Mouse (Mus musculus): ENCODE data around the gene Zfp598.
"Not testable (repeated sequence)": the region's sequence is repeated elsewhere in the genome, so short reads cannot be mapped to it uniquely, and the experiment has no call there.

Gene Zfp598

DNA sequence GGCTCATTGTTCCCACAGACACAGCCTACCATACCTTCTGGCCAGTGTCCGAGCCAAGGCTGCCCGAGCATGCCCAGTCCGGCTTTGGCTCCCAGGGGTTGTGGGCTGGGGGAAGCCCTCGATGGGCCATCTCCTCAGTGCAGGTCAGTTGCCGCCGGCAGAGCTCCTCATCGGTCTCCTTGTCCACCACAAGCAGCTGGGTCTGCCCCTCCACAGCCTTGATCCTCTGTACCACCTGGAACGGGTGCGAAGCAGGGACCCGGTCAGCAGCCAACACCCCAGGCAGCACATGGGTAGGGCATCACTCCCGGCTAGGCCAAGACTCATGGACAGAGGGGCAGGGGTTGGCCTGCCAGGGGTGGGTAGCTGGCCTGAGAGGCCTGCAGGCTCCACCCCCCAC, 22.0 kb upstream of the Zfp598 start:
- no peak for DNase-seq (ENCODE audit: low spot score)

DNA sequence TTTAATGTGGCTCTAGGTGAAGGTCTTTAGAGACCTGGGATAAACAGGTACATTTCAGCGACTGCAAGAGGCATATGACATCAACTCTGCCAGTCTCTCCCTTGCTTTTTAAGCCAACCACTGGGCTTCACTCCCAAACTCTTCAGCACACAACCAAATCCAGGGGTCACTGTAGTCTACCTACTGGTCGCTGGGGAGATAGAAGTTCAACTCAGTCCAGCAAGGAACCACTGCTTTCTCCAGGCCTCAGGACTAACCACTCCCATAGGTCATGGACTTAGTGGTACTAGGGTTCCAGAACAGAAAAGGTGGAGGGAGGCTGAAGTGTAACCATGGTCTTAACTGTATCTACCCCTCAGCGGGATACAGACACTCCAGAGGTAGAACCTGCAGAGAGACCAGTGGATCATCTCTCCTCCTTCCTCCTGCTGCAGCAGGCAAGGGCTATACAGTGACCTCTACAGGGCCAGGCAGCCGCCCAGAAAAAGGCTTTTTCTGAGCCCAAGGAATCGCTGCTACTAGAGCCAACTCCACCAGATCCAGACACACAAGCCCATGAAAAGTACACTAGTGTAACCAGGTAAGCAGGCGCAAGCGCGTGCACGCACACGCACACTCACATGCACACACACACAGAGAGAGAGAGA, 20.6 kb upstream of the Zfp598 start:
- no peak for DNase-seq (ENCODE audit: low spot score)

DNA sequence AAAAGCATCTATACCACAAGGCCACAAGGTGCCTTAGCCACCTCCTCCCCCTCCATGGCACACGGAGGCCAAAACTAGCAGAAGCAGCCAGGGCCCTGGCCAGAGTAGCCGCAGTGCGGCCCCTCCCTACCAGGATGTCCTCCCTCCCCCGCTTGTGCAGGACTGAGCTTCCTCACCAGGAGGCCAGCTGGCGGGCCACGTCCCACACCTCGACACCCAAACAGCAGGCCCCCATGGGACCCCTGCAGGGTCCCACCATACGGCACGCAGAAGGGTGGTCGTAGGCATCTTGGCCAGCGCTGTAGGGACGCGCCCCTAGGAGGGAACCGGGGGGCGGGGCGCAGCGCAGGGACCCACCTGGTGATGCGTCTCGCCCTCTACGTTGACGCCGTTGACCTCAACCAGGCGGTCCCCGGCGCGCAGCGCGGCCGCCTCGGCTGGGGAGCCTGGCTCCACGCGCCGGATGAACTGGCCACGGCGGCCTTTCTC, 19.9 kb upstream of the Zfp598 start:
- DNase-seq (ENCODE audit: low spot score) = no peak

DNA sequence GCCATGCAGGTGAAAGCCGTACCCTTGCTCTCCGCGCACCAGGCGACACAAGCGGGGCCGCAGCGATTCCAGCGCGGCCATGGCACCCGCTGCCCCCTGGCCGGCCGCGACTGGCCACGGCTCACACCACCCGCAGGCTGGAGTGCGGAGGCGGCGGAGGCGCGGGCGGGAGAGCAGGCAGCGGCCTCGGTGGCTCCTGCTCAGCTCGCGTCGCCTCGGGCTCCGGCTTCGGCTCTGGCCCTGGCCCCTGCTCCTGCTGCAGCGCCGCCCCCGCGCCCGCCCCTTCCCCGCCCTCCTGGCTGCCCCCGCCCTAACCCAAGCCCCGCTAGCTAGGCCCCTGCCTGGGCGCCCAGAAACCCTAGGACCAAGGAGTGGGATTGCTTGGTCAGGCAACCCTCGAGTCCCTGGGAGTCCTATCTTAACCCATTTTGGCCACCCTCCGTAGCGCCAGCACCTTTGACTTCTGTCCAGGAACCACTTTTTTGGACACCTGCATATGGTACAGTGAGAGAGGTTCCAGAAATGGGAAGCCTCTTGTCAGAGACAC, 19.3 kb upstream of the Zfp598 start, which contains the start of gene Slc9a3r2:
Gene Slc9a3r2 (minus strand): TSS at position 258 of the 547 bp plus-strand sequence.
- DNase-seq (ENCODE audit: low spot score) = no peak

DNA sequence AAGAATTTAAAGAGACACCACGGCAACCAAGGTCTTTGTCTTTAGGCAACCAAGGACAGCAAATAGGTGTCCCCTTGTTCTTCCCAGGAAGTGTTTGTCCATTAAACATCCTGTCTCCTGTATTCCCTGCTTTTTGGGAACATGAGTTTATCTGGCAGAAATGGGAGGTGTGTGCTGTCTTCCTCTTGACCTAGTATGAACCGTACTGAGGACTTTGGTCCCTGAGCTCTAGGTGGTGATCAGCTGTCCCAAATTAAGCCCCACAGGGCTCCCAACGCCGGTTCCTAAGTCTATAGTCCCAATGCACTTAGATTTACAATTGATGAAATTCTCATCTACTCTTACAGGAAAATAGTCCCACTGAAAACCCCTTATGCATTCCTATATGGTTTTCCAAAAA, 18.7 kb upstream of the Zfp598 start:
- DNase-seq (ENCODE audit: low spot score) = no peak

DNA sequence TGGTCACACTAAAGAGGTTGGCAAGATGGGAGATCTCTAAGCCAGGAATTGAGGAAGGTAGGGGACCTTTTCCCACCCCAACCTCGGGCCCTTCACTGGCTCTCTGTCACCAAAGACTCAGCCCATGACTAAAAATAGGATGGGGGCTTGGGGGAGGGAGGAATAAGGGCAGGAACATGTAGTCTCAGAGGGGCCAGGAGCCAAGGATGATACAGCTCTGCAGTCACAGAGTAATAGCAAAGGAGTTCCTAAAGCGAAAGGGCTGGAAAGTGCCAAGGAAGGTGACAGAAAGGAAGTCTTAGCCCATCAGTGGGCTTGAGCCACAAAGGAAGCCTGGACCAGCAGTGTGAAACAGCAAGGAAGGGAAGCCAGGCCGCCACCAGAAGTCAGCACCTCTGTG, 17.7 kb upstream of the Zfp598 start:
- no peak for DNase-seq (ENCODE audit: low spot score)

DNA sequence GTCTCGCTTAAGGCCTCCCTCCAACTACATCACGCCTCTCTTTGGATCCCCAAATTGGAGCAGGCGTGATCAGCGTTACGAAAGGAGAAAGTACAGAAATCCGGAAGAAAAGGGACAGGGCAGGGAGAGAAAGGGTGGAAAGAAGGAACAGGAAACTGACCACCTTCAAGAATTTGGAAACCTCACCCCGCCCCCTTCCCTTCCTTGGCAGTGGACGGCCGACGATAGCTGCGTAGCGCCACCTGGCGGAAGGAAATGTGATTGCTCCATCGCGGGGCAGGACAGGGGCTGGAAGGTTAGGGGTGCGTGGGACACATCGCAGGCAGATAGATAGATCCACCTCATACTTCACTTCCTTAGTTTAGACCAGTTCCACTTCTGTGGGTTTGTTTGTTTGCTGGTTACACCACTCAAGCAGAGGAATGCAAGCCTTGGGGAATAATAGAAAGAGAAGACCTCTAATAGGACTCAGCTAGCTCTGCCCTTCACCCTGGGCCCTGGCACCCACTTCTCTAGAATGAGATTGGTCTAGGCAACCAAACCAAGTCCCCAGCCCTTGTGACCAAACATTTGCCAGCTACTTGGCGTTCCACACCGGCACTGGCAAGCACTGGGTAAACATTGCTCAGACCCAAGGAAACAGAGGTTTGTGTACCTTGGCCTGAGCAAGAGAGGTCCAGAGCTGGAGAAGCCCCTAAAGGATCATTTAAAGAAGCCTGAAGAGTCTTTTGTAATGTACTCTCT, 15.3 kb upstream of the Zfp598 start:
- DNase-seq (ENCODE audit: low spot score) = no peak

DNA sequence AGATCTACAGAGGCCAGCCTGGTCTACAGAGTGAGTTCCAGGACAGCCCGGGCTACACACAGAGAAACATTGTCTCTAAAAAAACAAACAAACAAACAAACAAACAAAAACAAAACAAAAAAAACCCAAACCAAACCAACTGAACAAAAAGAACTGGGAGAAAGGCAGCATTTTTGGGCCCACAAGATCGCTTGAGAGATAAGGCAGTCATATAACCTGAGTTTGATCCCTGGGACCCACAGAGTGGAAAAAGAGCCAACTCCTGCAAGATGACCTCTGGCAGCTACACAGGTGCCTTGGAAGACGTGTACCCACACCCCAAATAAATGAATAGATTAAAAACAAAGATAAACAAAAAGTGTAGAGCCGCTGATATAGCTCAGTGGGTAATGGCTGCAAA, 14.5 kb upstream of the Zfp598 start:
- DNase-seq (ENCODE audit: low spot score) = no peak

DNA sequence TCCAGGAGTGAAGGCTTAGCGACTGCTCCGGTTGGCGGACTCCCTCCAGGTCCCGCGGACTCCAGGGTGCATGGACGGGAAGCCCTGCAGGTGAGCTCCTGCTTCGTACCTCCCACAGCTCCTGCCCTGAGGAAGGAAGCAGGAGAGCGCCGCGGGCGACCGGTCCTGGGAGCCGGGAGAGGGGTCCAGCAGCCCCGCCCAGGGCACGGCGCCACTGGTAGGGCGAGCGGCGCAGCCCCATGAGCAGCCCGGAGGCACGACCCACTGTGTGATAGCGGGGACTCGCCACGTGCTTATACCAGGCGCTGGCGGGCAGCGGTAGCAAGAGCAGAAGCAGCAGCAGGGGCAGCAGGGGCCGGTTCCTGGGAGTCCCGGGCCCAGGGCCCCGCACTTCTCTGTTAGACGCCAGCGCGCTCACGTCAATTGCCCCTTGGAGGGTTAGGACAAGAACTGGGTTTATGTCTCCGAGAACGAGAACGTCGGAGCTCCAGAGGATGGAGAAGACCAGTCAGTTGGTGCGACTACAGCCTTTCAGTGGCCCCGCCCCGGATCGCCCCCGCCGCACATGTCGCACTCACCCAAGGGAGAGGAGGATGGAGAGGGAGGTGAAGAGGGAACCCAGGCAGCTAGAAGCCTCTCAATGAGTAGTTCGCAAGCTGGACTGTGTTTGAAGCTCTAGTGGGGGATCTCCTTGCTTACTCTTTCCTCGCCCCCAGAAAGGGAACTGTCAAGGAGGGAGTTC, 11.3 kb upstream of the Zfp598 start, which contains the start of gene Npw:
Gene Npw (minus strand): TSS at position 441 of the 742 bp plus-strand sequence.
- no peak for DNase-seq (ENCODE audit: low spot score)

DNA sequence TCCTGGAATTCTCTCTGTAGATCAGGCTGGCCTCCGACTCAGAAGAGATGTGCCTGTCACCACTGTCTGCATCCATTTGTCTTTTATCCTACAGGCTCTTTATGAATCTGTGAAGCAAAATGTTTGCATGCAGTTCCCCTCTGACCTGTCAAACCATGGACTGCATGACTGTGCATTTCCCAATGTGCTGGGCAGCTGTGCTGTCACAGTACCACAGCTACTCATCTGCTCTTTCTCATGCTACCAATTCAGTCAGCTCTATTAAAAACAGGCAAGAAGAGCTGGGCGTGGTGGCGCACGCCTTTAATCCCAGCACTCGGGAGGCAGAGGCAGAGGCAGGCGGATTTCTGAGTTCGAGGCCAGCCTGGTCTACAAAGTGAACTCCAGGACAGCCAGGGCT, 2.5 kb upstream of the Zfp598 start:
- not testable (repeated sequence) for DNase-seq (ENCODE audit: low spot score)

DNA sequence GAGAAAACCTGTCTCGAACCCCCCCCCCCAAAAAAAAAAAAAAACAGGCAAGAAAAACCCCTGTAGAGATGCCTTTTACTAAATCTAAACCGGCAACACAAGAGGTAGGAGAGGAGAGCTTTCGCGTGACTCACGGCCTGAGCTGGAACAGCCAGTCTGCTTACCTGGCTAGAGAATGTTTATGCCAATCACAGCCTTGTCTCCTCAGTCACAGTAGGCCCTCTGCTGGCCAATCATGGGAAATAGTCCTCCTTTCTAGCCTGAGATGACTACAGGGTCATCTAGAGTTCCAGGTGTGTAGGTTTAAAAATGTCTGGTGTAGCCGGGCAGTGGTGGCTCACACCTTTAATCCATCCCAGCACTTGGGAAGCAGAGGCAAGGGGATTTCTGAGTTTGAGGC, 2.1 kb upstream of the Zfp598 start:
- DNase-seq (ENCODE audit: low spot score) = no peak

DNA sequence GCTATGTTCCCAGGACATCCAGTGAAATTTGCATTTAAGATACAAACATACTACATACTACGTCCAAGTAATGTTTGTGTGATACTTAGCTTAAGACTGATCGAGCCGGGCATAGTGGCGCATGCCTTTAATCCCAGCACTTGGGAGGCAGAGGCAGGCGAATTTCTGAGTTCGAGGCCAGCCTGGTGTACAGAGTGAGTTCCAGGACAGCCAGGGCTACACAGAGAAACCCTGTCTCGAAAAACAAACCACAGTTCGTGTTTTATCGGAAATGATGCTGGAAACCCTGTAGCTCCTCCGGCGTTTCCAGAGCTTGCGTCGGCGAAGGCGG, 308 bp upstream of the Zfp598 start:
- not testable (repeated sequence) for DNase-seq (ENCODE audit: low spot score)

DNA sequence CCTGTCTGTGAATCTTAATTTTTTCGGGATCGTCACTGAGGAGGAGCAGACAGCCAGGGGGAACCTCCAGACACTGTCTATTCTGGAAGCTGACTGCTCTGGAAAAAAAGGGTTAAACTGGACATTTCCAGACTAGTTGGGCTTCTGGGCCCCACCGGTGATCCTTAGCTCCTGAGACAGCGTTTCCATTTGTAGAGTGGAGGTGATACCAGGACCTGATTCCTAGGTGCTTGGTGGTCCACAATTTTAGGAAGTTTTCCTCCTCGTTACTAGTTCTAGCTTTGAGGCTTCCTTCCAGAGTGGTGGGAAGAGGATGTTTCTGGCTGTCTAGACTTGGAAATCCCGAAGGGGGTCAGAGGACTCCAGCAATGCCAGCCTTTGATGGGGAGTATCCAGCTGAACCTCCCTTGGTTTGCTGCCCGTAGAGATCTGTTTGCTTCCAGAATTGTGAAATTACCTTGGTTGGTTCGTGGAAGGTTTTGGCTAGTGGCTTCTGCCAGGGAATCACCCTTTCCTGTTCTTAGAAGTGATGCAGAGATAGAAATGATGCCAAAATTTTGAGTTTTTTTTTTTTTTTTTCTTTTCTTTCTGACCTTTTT, 858 bp downstream of the Zfp598 start:
- DNase-seq (ENCODE audit: low spot score) = no peak

DNA sequence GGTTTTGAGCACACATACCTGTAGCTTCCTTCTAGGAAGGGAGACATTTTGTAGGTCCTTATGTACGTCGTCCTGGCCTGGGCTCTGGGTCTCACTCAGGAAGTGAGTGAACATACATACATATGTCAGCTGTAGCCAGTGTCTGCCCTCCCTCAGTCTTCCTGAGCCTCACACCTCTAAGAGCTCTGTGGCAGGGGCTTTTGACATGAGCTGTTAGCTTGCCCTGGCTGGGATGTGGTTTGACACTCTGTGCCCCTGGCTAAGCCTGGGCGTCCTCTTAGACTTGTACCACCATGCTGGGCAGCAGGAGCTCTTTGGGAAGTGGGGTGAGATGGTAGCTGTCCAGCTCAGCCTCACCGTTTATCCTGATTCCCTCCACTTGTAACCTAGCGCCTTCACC, 1.9 kb downstream of the Zfp598 start:
- no peak for DNase-seq (ENCODE audit: low spot score)

DNA sequence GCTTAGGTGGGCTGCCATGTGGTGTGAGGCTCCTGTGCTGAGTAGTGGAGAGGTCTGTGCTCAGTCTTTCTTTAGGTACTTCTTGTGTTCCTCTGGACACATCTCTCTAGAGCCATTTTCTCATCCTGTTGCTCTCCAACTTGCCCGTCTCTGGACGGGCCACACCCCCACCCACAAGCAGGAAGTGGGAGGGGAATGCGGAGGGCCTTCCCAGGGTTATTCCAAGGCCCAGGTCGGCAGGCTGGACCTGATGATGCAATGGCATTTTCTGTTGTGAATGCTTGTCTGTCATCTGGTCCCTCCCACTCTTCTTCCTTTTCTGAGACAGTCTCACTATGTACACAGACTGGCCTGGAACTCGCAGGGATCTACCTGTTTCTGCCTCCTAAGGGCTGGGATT, 2.7 kb downstream of the Zfp598 start:
- DNase-seq (ENCODE audit: low spot score) = no peak

DNA sequence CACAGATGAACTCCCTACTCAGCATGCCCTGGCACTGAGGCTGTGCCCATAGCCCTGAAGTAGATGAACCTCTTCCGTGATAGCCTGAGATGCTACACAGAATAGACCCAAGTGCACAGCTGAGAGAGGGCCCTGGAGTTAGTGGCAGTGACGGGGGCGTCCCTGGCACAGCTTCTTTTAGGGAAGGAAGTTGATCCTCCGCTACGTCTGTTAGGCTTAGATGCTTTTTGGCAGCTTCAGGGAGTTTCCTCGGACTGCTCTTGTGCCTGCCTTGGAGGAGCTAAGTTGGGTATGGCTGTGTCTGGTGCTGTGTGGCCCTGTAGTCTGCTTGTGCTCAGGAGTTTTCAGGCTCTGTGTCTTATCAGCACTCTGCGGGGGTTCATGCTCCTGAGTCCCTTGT, 4.8 kb downstream of the Zfp598 start:
- no peak for DNase-seq (ENCODE audit: low spot score)

DNA sequence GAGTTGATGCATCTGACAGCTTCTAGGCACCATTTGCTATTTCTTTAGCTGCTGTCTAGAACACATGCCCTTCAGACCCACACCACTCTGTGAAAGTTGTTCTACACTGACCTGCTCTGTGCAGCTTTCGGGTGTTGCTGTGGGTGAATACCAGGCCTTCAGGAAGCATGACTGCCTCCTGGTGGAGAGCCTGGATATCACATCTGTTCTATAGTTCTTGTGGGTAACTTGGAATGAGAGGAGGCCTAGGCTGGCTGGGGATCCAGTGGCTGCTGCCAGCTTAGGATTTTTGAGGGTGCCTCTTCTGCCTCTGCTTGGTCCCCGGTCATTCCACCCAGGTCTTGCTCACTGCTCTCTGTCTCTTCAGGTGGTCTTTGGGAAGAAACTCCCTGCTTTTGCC, 6.7 kb downstream of the Zfp598 start:
- DNase-seq (ENCODE audit: low spot score) = no peak

DNA sequence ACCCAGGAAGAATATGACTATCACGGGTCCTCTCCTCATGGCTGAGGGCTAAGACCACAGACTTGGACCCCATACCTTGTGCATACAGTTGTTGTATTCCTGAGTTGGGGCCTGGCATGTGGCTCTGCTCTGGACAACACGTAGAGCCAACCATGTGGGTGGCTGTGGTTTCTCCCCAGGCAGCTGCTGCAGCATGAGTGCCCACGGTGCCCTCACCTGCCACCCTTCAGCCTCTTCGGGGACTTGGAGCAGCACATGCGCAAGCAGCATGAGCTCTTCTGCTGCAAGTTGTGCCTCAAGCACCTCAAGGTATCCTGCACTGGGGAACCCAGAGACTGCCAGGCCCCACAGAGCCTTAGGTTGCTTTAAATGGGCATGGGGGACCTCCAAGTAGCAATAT, 7.4 kb downstream of the Zfp598 start:
- DNase-seq (ENCODE audit: low spot score) = no peak

DNA sequence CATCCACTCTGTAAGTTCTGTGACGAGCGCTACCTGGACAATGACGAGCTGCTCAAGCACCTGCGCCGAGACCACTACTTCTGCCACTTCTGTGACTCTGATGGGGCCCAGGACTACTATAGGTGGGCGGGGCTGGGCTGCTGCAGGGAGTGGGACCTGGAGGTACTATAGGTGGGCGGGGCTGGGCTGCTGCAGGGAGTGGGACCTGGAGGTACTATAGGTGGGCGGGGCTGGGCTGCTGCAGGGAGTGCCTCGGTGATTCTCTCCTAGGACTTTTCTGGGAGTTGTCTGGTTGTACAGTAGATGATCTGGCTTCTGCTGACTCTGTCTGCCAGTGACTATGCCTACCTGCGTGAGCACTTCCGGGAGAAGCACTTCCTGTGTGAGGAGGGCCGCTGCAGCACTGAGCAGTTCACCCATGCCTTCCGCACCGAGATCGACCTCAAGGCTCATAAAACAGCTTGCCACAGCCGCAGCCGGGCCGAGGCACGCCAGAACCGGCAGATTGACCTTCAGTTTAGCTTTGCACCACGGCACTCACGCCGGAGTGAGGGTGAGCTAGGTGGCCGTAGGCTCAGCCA, 8.1 kb downstream of the Zfp598 start:
- no peak for DNase-seq (ENCODE audit: low spot score)

DNA sequence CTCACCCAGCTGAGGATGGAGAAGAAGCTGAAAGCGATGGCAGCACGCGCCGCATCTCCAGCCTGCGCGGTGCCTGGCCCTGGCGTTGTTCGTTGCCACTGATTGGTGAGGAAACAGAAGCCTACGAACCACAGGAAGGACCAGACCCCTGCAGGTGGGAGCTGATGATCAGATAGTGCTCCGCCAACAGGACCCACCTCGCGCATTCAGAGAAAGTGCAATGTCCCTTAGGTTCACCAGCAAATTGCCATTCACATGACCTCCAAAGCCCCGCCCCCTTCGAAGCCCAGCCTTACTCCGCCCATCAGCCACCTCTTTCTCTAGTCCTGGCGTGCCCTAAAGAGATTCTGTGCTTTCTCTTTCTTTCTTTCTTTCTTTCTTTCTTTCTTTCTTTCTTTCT, 17.0 kb downstream of the Zfp598 start:
- DNase-seq (ENCODE audit: low spot score) = no peak

DNA sequence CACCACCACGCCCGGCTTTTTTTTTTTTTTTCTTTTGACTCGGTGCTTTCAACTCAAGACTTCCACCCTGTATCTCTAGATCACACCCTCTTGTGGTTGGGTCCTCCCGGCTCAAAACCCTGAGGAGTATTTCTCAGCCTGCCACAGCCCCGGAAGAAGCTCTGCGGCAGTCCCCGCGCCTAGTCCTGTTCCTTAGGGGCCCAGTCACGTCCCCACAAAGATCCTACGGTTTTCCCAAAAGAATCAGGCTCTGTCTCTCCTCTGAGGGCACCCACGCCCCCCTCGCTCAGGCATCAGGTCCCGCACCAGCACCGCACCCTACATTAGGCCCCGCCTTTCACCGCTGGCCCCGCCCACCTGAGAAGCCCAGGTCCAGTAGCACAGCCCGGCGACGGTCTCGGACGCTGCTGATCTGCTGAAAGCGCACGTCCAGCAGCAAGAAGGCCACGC, 17.7 kb downstream of the Zfp598 start:
- no peak for DNase-seq (ENCODE audit: low spot score)

DNA sequence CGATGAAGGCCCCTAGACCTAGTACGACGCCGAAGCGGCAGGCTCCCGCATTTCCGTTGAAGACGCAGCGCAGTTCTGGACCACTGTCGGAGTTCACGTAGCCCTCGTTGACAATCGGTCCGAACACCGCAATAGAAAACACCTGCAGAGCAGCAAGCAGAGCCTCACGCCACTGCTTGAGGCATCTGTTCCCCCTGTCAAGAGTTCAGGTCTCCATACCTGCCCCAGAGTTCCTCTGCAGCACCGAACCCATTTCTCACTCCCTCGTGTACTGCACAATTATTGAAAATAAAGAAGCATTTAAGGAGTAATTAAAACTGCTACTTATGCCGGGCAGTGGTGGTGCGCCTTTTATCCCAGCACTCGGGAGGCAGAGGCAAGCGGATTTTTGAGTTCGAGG, 18.1 kb downstream of the Zfp598 start:
- no peak for DNase-seq (ENCODE audit: low spot score)
